Mouse (Mus musculus) thymus, postnatal 10 days (tissue): ENCODE measurements at regions not wholly inside any gene's neighbourhood (a gene's known extent, or its start where the extent isn't known, plus 50 kb on each side); places are given as distances from the start of the nearest gene placed in this dataset.

ENCODE experiments used
- DNase-seq, 2 experiments: peaks; one replicate each; pipeline ENCODE4 v3.0.0; 2021; ENCODE audit warnings: low spot score in 2 of 2

DNA sequence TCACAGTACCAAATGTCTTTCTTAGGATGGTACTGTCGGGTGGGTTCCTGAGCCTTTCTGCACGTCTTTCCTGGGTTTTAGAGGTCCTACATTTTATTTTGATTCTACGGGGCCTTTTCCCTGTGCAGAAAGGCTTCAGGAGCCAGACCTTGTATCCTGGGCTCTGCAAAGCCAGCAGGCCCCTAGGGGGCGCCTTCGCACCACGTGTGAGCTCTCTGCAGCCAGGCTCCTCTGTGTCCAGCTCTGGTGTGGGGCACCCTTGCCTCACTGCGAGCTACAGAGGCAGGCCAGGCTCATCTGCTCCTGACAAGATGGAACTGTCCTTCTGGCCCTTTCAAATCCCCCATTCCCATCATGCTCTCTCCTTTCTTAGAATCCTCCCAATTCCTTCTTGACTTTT lies 53.3 kb upstream of the Usp3 start:
- peak; percentile 55 to 89 for DNase-seq

DNA sequence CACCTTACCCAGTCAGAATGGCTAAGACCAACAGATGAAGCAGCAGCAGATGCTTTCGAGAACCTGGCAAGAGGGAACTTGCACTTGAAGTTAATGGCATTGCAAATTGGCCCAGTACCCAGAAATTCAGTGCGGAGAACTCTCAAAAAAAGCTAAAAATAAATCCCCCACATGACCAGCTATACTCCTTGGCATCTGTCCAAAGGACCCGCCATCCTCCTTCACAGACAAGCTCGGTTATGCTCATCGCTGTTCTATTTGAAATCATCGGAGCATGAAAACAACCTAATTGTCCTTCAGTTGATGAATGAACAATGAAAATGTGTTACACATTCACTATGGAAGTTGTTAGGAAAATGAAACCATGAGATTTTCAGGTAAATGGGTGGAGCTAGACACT lies 58.4 kb upstream of the Usp3 start:
- no peak for DNase-seq

DNA sequence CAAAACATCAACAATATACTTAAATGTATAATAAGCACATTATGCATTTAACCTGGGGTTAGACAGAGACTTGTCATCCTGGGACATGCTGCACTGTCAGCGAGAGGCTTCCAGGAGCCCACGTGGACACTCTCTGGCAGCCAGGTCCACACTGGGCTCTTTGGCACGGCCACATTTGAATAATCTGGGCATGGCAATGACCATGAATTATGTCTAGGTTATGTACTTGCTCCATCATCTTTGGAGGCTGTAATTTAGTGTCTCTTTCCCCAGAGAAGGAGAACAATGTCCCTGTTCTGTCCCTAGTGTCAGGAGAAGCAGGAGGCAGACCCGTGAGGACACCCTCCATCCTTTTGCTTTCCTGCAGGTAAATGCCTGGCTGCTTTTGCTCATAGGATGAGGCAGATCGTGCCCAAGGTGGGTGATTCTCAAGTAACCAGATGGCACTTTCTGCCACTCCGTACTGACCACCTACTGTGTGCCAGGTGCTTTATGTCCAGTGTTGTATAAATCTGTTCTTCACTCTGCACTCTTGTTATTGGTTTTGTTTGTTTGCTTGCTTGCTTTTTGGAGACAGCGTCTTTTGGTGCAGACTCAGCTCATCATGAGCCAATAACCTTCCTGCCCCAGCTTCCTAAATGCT lies 56.2 kb upstream of the Car12 start:
- no peak for DNase-seq

DNA sequence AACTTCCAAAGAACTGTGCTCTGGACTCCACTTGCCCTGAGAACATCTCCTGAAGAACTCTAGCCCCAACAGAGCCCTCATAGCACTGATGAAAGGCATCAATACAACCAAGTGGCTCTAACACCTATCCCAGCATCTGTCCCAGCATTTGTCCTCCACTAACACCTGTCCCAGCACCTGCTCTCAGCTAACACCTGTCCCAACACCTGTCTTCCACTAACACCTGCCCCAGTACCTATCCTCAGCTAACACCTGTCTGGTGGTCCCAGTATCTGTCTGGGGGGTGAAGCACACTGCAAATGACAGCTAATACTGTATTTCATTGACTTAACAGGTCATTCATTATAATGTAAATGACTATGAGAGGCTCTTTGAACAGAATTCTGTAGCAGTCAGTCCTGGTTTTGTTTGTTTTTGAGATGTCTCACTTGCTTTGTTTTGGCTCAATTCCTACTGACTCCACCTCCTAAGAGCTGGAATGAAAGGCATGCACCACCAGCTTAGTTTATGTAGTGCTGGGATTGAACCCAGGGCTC lies 54.7 kb upstream of the Car12 start:
- no peak for DNase-seq

DNA sequence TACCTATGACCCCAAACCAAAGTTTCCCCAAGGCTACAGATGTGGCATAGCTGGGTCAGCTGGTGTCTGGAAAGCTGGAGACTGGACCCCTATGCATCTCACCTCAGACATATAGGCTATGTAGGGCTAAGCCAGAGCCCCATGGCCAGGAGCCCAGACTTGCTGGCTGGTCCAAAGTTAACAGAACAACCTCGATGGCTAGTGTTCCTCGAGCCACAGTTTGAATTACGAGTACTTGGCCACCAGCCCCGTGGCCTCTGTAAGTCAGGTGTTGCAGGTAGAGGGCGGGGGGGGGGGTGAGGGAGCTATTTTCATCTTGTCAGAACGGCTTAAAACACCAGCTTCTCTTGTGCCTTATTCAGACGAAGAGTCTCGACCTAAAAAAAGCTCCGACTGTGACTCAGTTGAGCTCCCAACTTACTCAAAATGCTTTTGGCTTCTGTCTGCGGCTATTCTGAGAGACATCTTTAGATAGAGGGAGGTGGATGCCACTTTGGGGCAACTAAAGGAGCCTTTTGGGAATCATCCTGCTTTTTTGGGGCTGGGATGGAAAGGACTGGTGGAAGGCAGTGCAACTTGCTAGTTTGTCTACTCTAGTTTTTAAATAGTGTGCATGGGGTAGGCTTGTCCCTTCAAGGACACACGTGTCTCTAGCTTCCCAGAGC lies 53.6 kb upstream of the Car12 start:
- DNase-seq = no peak

DNA sequence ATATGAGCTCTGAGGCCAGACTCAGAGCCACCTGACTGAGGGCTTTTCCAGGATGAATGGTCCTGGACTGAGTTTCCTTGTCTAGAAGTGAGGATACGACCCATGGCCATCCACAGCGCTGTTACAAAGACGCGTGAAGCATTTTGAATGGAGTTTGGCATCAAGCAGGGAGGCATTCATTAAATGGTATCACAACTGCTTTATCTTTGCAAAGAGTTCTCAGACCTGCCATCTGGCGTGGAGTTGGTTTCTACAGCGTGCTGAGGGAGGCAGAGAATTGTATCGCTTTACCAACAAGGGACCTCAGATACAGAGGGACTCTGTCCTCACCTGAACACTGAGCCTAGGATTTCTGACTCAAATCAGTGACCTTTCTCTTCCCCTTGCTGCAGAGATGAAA lies 51.9 kb upstream of the Car12 start:
- no peak for DNase-seq

DNA sequence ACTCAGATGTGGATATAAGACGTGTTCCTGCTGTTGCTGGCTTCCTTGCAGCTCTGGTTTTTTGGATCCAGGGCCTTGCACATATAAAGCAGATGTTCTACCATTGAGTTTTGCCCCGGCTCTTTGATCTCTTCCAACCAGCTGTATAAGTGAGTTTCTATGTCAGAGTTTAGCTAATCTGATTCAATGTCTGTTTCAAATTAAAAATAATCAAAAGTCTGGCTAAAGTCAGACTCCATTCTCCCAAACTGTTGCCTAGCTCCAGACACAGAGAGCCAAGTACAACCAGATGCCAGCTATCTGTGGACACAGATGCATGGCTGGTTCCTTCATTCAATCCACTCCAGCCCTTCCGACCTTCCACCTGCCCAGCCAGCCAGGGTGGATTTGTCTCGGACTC lies 51.0 kb upstream of the Car12 start:
- no peak for DNase-seq
